Mouse (Mus musculus) heart, postnatal 0 days (tissue): Measurements from ENCODE around the gene Agtr1a. TPM values are rescaled to one million over a fixed set of nuclear protein-coding genes. Genes with fewer than 3 reads are reported as not detected.

Source experiments
- ATAC-seq: fragments of 200-750 bp; cut with Nextera tagmentation; 2 replicates; pipeline ENCODE4 v1.8.0; 2017; ENCODE audit warnings: low read depth, moderate number of reproducible peaks, moderate library complexity; ENCODE audit not compliant: insufficient read depth
- DNase-seq: peaks from one replicate; pipeline ENCODE4 v3.0.0-alpha.2; 2016; ENCODE audit warnings: low spot score
- H3K27ac ChIP-seq: fragments of 300-500 bp; sonication (generic); 2 replicates; pipeline ENCODE4 v1.5.1; 2014; ENCODE audit warnings: low read depth, mild to moderate bottlenecking
- H3K27me3 ChIP-seq: fragments of 300-500 bp; sonication (generic); 2 replicates; pipeline ENCODE4 v1.6.1; 2014; ENCODE audit warnings: low read length, mixed read lengths; ENCODE audit not compliant: control insufficient read depth, insufficient read depth
- H3K36me3 ChIP-seq: fragments of 300-500 bp; sonication (generic); replicated peaks from 2 replicates; pipeline ENCODE4 v1.6.1; 2014; ENCODE audit warnings: low read length, mixed read lengths; ENCODE audit not compliant: control insufficient read depth, insufficient read depth
- H3K4me1 ChIP-seq: fragments of 300-500 bp; sonication (generic); 2 replicates; pipeline ENCODE4 v1.6.1; 2014; ENCODE audit warnings: antibody characterized with exemption; ENCODE audit not compliant: control insufficient read depth, insufficient read depth
- H3K4me2 ChIP-seq: fragments of 300-500 bp; sonication (generic); 2 replicates; pipeline ENCODE4 v1.6.1; 2014; ENCODE audit warnings: low read depth, mild to moderate bottlenecking, low read length, moderate library complexity
- H3K4me3 ChIP-seq: fragments of 300-500 bp; sonication (generic); 2 replicates; pipeline ENCODE4 v1.5.1; 2014; ENCODE audit warnings: low read depth, low read length
- H3K9ac ChIP-seq: fragments of 300-500 bp; sonication (generic); replicated peaks from 2 replicates; pipeline ENCODE4 v1.6.1; 2014; ENCODE audit warnings: low read depth, low read length, mixed read lengths
- H3K9me3 ChIP-seq: fragments of 300-500 bp; sonication (generic); replicated peaks from 2 replicates; pipeline ENCODE4 v1.6.1; 2016; ENCODE audit warnings: low read length; ENCODE audit not compliant: control insufficient read depth
- CTCF ChIP-seq: IDR thresholded peaks from 2 replicates; pipeline ENCODE4 v1.5.1; 2016; ENCODE audit warnings: antibody characterized with exemption, control low read depth, low read depth
- EP300 ChIP-seq: IDR thresholded peaks from 2 replicates; pipeline ENCODE4 v1.6.1; 2016; ENCODE audit warnings: antibody characterized with exemption, low read depth
- WGBS: fragments of 180-500 bp; shearing (Covaris S2); extraction: QIAGEN DNeasy Blood & Tissue Kit; methylation state at CpG from one replicate; pipeline ENCODE4 v1.1.7; 2014; 5-methylcytosine and 5-hydroxymethylcytosine counted together
- polyA plus RNA-seq: library from polyadenylated mRNA; unstranded; fragments of >200 nt; fragmentation: Nextera tagmentation; extraction: Ambion mirVana; gene quantifications from 2 replicates; pipeline ENCODE4 v1.2.1, GENCODE M21; 2015
- total RNA-seq: library from RNA; depleted of rRNA; stranded (reverse); fragments of >200 nt; gene quantifications from 2 replicates; pipeline ENCODE4 v1.2.3, GENCODE M21; 2014; ENCODE audit warnings: low replicate concordance; rRNA removed

The Agtr1a gene
- total and polyA plus RNA-seq, 2 experiments from 2014 or later, result 23.5 to 25.9 TPM

DNA sequence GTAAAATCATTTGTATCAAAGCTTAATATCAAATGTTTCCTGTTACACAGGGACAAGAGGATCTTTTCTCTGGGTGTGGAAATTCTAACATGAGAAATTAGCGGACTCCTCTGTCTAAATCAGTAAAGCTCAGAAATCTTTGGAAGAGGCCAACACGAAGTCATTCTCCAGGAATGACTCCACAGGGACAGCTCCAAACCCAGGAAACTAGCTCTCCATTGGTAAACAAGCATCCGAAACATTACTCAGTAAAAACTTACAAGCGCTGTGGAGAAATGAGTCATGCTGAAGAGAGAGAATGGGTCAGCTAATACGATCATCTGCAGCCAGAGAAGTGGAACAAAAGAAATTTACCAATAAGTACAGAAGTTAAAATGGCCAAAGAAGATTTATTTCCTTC, 82.4 kb downstream of the Agtr1a start:
- 63% methylated on average over 5 of the region's 5 CpGs for WGBS

DNA sequence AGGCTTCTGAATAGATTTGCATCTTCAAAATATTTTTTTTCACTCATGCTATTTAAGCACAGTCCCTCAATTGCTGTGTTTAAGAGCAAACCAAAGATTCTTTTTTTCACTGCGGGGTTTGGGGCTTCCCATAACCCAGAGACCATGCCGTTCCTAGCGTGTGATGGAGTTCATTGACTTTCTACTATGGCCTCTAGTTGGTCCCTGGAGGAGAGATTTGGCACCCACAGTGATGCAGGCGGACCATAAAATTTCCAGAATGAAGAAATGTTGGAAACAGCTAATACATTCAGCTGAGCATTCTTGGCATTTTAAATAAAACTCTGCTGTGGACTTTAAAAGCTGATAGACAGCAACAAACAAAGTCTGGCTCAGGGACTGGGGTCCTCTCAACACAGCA, 90.8 kb downstream of the Agtr1a start:
- H3K4me3 ChIP-seq, result no peak overlapping the region
- H3K9ac ChIP-seq, result no peak overlapping the region
- ATAC-seq (no peak), DNase-seq (no peak)
- TF ChIP-seq CTCF, result no peak
- H3K27ac ChIP-seq, result no peak overlapping the region
- H3K9me3 ChIP-seq, result no peaks in the 10 kb centered on the region
- no peaks in the 10 kb centered on the region for H3K36me3 ChIP-seq
- 73% methylated on average over 4 of the region's 4 CpGs for WGBS
- no peak overlapping the region for H3K4me2 ChIP-seq
- H3K27me3 ChIP-seq, result no peaks in the 10 kb centered on the region
- no peaks in the 10 kb centered on the region for H3K4me1 ChIP-seq

More for the DNA sequence above, 82.4 kb downstream of the Agtr1a start:
- Histone ChIP-seq H3K4me3 (no peak overlapping the region), H3K4me2 (no peak overlapping the region), H3K36me3 (no peaks in the 10 kb centered on the region), H3K9me3 (no peaks in the 10 kb centered on the region), H3K27me3 (no peaks in the 10 kb centered on the region), H3K4me1 (no peaks in the 10 kb centered on the region), H3K9ac (no peak overlapping the region), H3K27ac (no peak overlapping the region)
- ATAC-seq (no peak), DNase-seq (no peak)
- no peak for TF ChIP-seq CTCF
- TF ChIP-seq EP300, result no peak

GRCm38 (mm10) chr13:30427436-30427835, 91.2 kb downstream of the Agtr1a start:
- ATAC-seq (no peak), DNase-seq (no peak)
- Histone ChIP-seq H3K27ac (no peak overlapping the region), H3K9ac (no peak overlapping the region), H3K9me3 (no peaks in the 10 kb centered on the region), H3K36me3 (no peaks in the 10 kb centered on the region), H3K4me3 (no peak overlapping the region), H3K27me3 (no peaks in the 10 kb centered on the region), H3K4me2 (no peak overlapping the region), H3K4me1 (no peaks in the 10 kb centered on the region)
- TF ChIP-seq CTCF (no peak), EP300 (no peak)
- WGBS, result 87% methylated on average over 1 of the region's 1 CpGs

Other genes starting within 250 kb of the Agtr1a start
- 1.0 and 1.4 TPM in 2 replicates for gene Mboat1, start 200.0 kb upstream of the Agtr1a start, total RNA-seq
- 1.6 TPM in 2 replicates for gene Mboat1, start 200.0 kb upstream of the Agtr1a start, polyA plus RNA-seq
- 1,049 and 1,070 TPM in 2 replicates for gene Uqcrfs1, start 208.9 kb downstream of the Agtr1a start, total RNA-seq
- 1,491 and 1,508 TPM in 2 replicates for gene Uqcrfs1, start 208.9 kb downstream of the Agtr1a start, polyA plus RNA-seq